ENCODE assay signal across 12 mouse cellular contexts in the genomic region with DNA sequence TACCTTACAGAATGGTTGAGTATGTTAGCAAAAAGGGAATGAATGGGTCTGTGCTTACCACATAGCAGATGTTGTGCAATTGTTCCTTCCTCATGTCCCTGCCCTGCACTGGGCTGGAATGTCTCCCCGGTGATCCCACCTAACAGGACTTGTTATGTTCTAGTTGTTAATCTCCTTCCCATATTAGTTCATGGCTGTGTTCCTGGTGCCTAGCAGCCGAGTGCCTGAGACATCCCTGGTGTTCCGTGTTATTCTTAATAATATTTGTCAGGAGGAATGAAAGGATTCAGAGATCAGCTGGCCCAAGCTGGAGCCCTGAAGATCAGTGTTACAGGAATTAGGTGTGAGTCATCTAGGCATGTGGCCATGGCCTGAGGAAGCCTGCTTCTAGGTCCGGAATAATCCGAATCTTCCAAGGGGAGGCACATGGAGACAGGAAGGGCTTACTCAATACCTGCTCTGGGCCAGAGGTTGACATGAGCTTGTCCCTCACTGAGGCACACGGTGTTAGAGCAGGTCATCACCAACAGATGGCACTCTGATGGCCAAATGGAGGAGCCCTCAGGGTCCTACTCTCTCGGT.
A peak's percentile ranks its signal among the peaks of the same experiment; 100 is the strongest.
DNase-seq lines count a peak whose midpoint lies in the region; ATAC-seq lines count a peak whose summit lies in the region.
"Had no signal": no experiment of that assay in that cellular context is flagged by ENCODE, and none has a peak within 500 bp of the region (broad histone marks: within the 10 kb centered on the region; RNA-seq: fewer than 3 reads in every experiment).

No protein-coding gene starts in this region.

- DNase-seq in adrenal gland, postnatal 36 days, result peak; percentile 47 to 50
- no peak for DNase-seq in adrenal gland, postnatal 25 days
- peak; percentile 40 to 47 for DNase-seq in lung, adult 18-20 months
- no peak for DNase-seq in lung, postnatal 25 days (ENCODE audit: low spot score)
- peak; percentile 87 for DNase-seq in NIH3T3 (ENCODE audit: low read depth)
- DNase-seq in retina, postnatal 1 day, result no peak
- no peak for DNase-seq in layer of hippocampus, postnatal 14 days (ENCODE audit: low spot score in 2 of 2)
- DNase-seq: cerebellum, adult 8-10 months; kidney, postnatal 14 days; liver; thymus, adult 18-20 months had no signal

- ATAC-seq in megakaryocyte progenitor cell, adult 5-6 weeks (replicated peaks; ENCODE audit: poor library complexity), result peak; percentile 90

Comparison
In these comparisons a context has a peak if more than half of its experiments do, and no peak if none do; other contexts are left out.
1. DNase-seq: peak in adrenal gland, postnatal 36 days (2 of 2), lung, adult 18-20 months (2 of 2) and NIH3T3 (single experiment); none in adrenal gland, postnatal 25 days (single experiment), lung, postnatal 25 days (single experiment), retina, postnatal 1 day (single experiment) and layer of hippocampus, postnatal 14 days (0 of 2).